Mouse (Mus musculus) kidney, adult 2 months (tissue): ENCODE results near the gene Rabac1.

Source experiments
- CTCF ChIP-seq: fragments of 200-500 bp; conservative IDR thresholded peaks from 2 replicates; pipeline ENCODE4 v1.5.1; 2011; ENCODE audit warnings: low read depth, mild to moderate bottlenecking, control low read depth, low read length, moderate library complexity, mixed read lengths; ENCODE audit not compliant: insufficient read depth, insufficient read length
- POLR2A ChIP-seq: fragments of 200-500 bp; IDR thresholded peaks from one replicate; pipeline ENCODE4 v1.6.1; 2011; ENCODE audit warnings: low read depth, low read length, control low read depth

- TF ChIP-seq POLR2A (no peak), CTCF (no peak)
These were observed 6.2 kb upstream of the Rabac1 start for GRCm38 (mm10) chr7:24978781-24979180.
